Mouse (Mus musculus): ENCODE data around the gene Copb2. TPM values are rescaled to one million over a fixed set of nuclear protein-coding genes. Genes with fewer than 3 reads are reported as not detected.

The Copb2 gene
- polyA plus RNA-seq (2012; rRNA removed; ENCODE audit: low replicate concordance), result 11.3 and 11.7 TPM in 2 replicates

GRCm38 (mm10) chr9:98563137-98564126, at the start of gene Copb2:
Gene Copb2, plus strand, starts transcription at chr9:98563721.

GRCm38 (mm10) chr9:98601156-98601836, 37.8 kb downstream of the Copb2 start, which contains the start of gene Mrps22:
Gene Mrps22, minus strand, starts transcription at chr9:98601660.

Other genes with a start within 250 kb of the Copb2 start
- gene Rbp1, start 140.8 kb upstream of the Copb2 start, polyA plus RNA-seq (2012; rRNA removed; ENCODE audit: low replicate concordance), result 1.5 and 4.5 TPM in 2 replicates
- 191 and 342 TPM in 2 replicates for gene Rbp2, start 77.6 kb upstream of the Copb2 start, polyA plus RNA-seq (2012; rRNA removed; ENCODE audit: low replicate concordance)
- 12.4 and 32.4 TPM in 2 replicates for gene Mrps22, start 37.9 kb downstream of the Copb2 start, polyA plus RNA-seq (2012; rRNA removed; ENCODE audit: low replicate concordance)

Measured in duodenum, adult 2 months (tissue).